Mouse (Mus musculus): Measurements from ENCODE around the gene Rtn4rl1.

DNA sequence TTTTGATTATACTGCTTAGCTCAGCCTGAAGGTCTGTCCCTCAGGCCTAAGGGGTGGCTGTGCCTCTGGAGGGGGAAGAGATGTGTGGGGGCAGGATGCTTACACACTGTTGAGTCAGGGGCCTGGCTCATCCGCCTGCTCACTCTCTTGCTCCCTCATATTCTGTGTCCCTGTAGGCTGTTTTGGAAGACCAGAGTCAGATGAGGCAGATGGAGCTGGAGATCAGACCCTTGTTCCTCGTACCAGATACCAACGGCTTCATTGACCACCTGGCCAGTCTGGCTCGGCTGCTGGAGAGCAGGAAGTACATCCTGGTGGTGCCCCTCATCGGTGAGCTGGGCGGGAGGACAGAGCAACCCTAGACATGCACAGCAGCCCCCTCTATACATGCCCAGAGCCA lies 37.6 kb upstream of the Rtn4rl1 start:
- no peak for TF ChIP-seq CTCF (IDR thresholded peaks at IDR 0.05)
- no peak for TF ChIP-seq POLR2A (IDR thresholded peaks at IDR 0.05; ENCODE audit: insufficient read depth, low read depth, low read length)

Data from heart, adult 2 months (tissue).